Mouse (Mus musculus) midbrain, postnatal 0 days (tissue): Measurements from ENCODE around the gene AI597479. TPM values are rescaled to one million over a fixed set of nuclear protein-coding genes. Genes with fewer than 3 reads are reported as not detected.
A peak's percentile ranks its signal among the peaks of the same experiment; 100 is the strongest.

Experiments
- ATAC-seq: fragments of 200-750 bp; cut with Nextera tagmentation; 2 replicates; pipeline ENCODE4 v1.8.0; 2017; ENCODE audit warnings: moderate number of reproducible peaks, mild to moderate bottlenecking, moderate TSS enrichment, moderate library complexity; ENCODE audit not compliant: low FRiP score
- DNase-seq: peaks from one replicate; pipeline ENCODE4 v3.0.0-alpha.2; 2015; ENCODE audit warnings: low spot score
- H3K27ac ChIP-seq: fragments of 300-500 bp; sonication (generic); 2 replicates; pipeline ENCODE4 v1.5.1; 2014; ENCODE audit warnings: low read depth, mild to moderate bottlenecking, low read length, mixed read lengths
- H3K27me3 ChIP-seq: fragments of 300-500 bp; sonication (generic); 2 replicates; pipeline ENCODE4 v1.6.1; 2014; ENCODE audit warnings: low read length, control low read depth, mixed read lengths; ENCODE audit not compliant: insufficient read depth
- H3K36me3 ChIP-seq: fragments of 300-500 bp; sonication (generic); 2 replicates; pipeline ENCODE4 v1.6.1; 2014; ENCODE audit warnings: low read length, control low read depth, mixed read lengths; ENCODE audit not compliant: insufficient read depth
- H3K4me1 ChIP-seq: fragments of 300-500 bp; sonication (generic); 2 replicates; pipeline ENCODE4 v1.6.1; 2014; ENCODE audit warnings: mild to moderate bottlenecking, control low read depth, antibody characterized with exemption, low read length, mixed read lengths; ENCODE audit not compliant: insufficient read depth
- H3K4me2 ChIP-seq: fragments of 300-500 bp; sonication (generic); 2 replicates; pipeline ENCODE4 v1.6.1; 2014; ENCODE audit warnings: low read depth, mild to moderate bottlenecking, low read length, mixed read lengths; ENCODE audit not compliant: poor library complexity, severe bottlenecking
- H3K4me3 ChIP-seq: fragments of 300-500 bp; sonication (generic); 2 replicates; pipeline ENCODE4 v1.5.1; 2014; ENCODE audit warnings: low read depth, mild to moderate bottlenecking, low read length, moderate library complexity
- H3K9ac ChIP-seq: fragments of 300-500 bp; sonication (generic); replicated peaks from 2 replicates; pipeline ENCODE4 v1.6.1; 2014; ENCODE audit warnings: mild to moderate bottlenecking, low read length, moderate library complexity, mixed read lengths; ENCODE audit not compliant: poor library complexity, severe bottlenecking
- H3K9me3 ChIP-seq: fragments of 300-500 bp; sonication (generic); 2 replicates; pipeline ENCODE4 v1.6.1; 2016; ENCODE audit warnings: low read length, control low read depth
- CTCF ChIP-seq: IDR thresholded peaks from 2 replicates; pipeline ENCODE4 v1.5.1; 2016; ENCODE audit warnings: antibody characterized with exemption, mild to moderate bottlenecking
- WGBS: fragments of 180-500 bp; shearing (Covaris S2); extraction: QIAGEN DNeasy Blood & Tissue Kit; methylation state at CpG from one replicate; pipeline ENCODE4 v1.1.7; 2014; 5-methylcytosine and 5-hydroxymethylcytosine counted together
- polyA plus RNA-seq: library from polyadenylated mRNA; unstranded; fragments of >200 nt; fragmentation: Nextera tagmentation; extraction: Ambion mirVana; gene quantifications from 2 replicates; pipeline ENCODE4 v1.2.1, GENCODE M21; 2015
- total RNA-seq: library from RNA; depleted of rRNA; stranded (reverse); fragments of >200 nt; gene quantifications from 2 replicates; pipeline ENCODE4 v1.2.3, GENCODE M21; 2014

Gene AI597479
- total and polyA plus RNA-seq, 2 experiments from 2014 or later = 36.6 to 36.8 TPM

- Histone ChIP-seq H3K27ac (no peak overlapping the region), H3K4me1 (0 out of 2 replicates have a peak, but pooled peaks cover 4% of the 10 kb centered on the region), H3K9me3 (no peaks in the 10 kb centered on the region), H3K9ac (no peak overlapping the region), H3K4me2 (no peak overlapping the region), H3K27me3 (no peaks in the 10 kb centered on the region), H3K36me3 (no peaks in the 10 kb centered on the region), H3K4me3 (no peak overlapping the region)
- ATAC-seq (no peak), DNase-seq (no peak)
- TF ChIP-seq CTCF = no peak
- WGBS = 68% methylated on average over 1 of the region's 1 CpGs
These were observed 8.1 kb upstream of the AI597479 start for GRCm38 (mm10) chr1:43090418-43090817.

- no peak for DNase-seq
These were observed 7.0 kb upstream of the AI597479 start for GRCm38 (mm10) chr1:43091306-43092055.

GRCm38 (mm10) chr1:43092056-43093015 lies 6.2 kb upstream of the AI597479 start:
- peaks cover 6% of the 10 kb centered on the region; the same call in 1 of the 2 replicates for H3K4me1 ChIP-seq
- H3K4me3 ChIP-seq = peak overlapping the region; percentile 76
- peak; percentile 62 for DNase-seq
- no peaks in the 10 kb centered on the region for H3K36me3 ChIP-seq
- 0 out of 2 replicates have a peak, but pooled peaks have one; percentile 5 for TF ChIP-seq CTCF
- no peaks in the 10 kb centered on the region for H3K9me3 ChIP-seq
- H3K27ac ChIP-seq = peak overlapping the region; percentile 85
- peak overlapping the region; percentile 91 for H3K4me2 ChIP-seq
- H3K9ac ChIP-seq = peak overlapping the region; percentile 83
- ATAC-seq = peak; percentile 83
- under 1% methylated on average over 91 of the region's 102 CpGs for WGBS
- H3K27me3 ChIP-seq = no peaks in the 10 kb centered on the region

More at GRCm38 (mm10) chr1:43091306-43092055, 7.0 kb upstream of the AI597479 start:
- peak; percentile 4; the same call in 1 of the 2 replicates for ATAC-seq
- H3K4me2 ChIP-seq = peak overlapping the region; percentile 91
- H3K4me3 ChIP-seq = peak overlapping the region; percentile 76
- H3K36me3 ChIP-seq = no peaks in the 10 kb centered on the region
- TF ChIP-seq CTCF = no peak
- H3K27me3 ChIP-seq = no peaks in the 10 kb centered on the region
- WGBS = 42% methylated on average over 13 of the region's 13 CpGs
- H3K27ac ChIP-seq = peak overlapping the region; percentile 85
- H3K9me3 ChIP-seq = no peaks in the 10 kb centered on the region
- H3K4me1 ChIP-seq = 0 out of 2 replicates have a peak, but pooled peaks cover 4% of the 10 kb centered on the region
- H3K9ac ChIP-seq = peak overlapping the region; percentile 83

GRCm38 (mm10) chr1:43094206-43094605 lies 4.3 kb upstream of the AI597479 start:
- H3K36me3 ChIP-seq = no peaks in the 10 kb centered on the region
- DNase-seq (no peak), ATAC-seq (no peak)
- no peaks in the 10 kb centered on the region for H3K27me3 ChIP-seq
- no peak overlapping the region for H3K27ac ChIP-seq
- H3K4me2 ChIP-seq = no peak overlapping the region
- peaks cover 7% of the 10 kb centered on the region; the same call in 1 of the 2 replicates for H3K4me1 ChIP-seq
- TF ChIP-seq CTCF = no peak
- no peaks in the 10 kb centered on the region for H3K9me3 ChIP-seq
- WGBS = 87% methylated on average over 2 of the region's 2 CpGs
- no peak overlapping the region for H3K4me3 ChIP-seq
- H3K9ac ChIP-seq = no peak overlapping the region

GRCm38 (mm10) chr1:43108729-43109128 lies 10.2 kb downstream of the AI597479 start:
- H3K4me3 ChIP-seq = no peak overlapping the region
- no peaks in the 10 kb centered on the region for H3K4me1 ChIP-seq
- H3K9me3 ChIP-seq = no peaks in the 10 kb centered on the region
- H3K4me2 ChIP-seq = no peak overlapping the region
- H3K27ac ChIP-seq = no peak overlapping the region
- TF ChIP-seq CTCF = no peak
- peaks cover 13% of the 10 kb centered on the region for H3K36me3 ChIP-seq
- 91% methylated on average over 2 of the region's 2 CpGs for WGBS
- no peaks in the 10 kb centered on the region for H3K27me3 ChIP-seq
- no peak for DNase-seq
- no peak overlapping the region for H3K9ac ChIP-seq
- ATAC-seq = no peak
